ENCODE assay signal across 8 mouse cellular contexts in the genomic region with DNA sequence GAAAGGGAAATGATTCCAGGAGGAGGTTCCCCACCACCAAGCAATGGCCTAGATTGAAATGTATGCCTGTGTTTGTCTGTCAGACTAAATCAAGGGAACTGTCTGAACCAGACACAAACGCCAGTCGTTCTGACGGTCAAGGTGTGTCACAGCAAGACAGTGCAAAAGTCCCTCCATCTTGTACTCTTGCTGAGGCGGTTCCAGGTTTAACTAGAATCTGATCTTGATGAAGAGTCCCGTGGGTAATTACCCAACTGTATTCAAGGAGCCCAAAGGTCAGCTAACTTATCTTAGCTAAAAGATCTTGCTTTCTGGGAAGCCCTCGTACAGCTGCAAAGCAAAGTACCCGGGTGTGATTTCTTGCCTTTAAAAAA. TPM values are rescaled to one million over a fixed set of nuclear protein-coding genes. Genes with fewer than 3 reads are reported as not detected.
DNase-seq lines count a peak whose midpoint lies in the region; ATAC-seq and TF ChIP-seq lines count a peak whose summit lies in the region.

No protein-coding gene starts in this region.

- H3K4me3 ChIP-seq in cerebellum, adult 2 months (replicated peaks; ENCODE audit: insufficient read depth, low read depth, low read length), result peak overlapping the region; percentile 71
- H3K4me3 ChIP-seq in thymus, adult 2 months (ENCODE audit: control insufficient read depth, insufficient read depth, low read length), result peak overlapping the region; percentile 71
- peak overlapping the region; percentile 90 for H3K4me3 ChIP-seq in liver, embryonic 13.5 days (replicated peaks)

- peak overlapping the region; percentile 90 for H3K9ac ChIP-seq in liver, embryonic 13.5 days

- H3K4me1 ChIP-seq in cerebellum, adult 2 months (ENCODE audit: control insufficient read depth, insufficient read depth, low read length), result no peaks in the 10 kb centered on the region
- peaks cover 8% of the 10 kb centered on the region for H3K4me1 ChIP-seq in thymus, adult 2 months (replicated peaks; ENCODE audit: control insufficient read depth, insufficient read depth, low read length)
- H3K4me1 ChIP-seq in liver, embryonic 13.5 days (replicated peaks), result peaks cover 24% of the 10 kb centered on the region

- H3K4me2 ChIP-seq in liver, embryonic 13.5 days, result peak overlapping the region; percentile 91

- WGBS in cerebellum, adult 2 months, result 85% methylated on average over 7 of the region's 7 CpGs
- WGBS in thymus, adult 2 months, result 91% methylated on average over 7 of the region's 7 CpGs
- 66% methylated on average over 7 of the region's 7 CpGs for WGBS in liver, embryonic 13.5 days (ENCODE audit: insufficient replicate concordance)

- ATAC-seq in liver, embryonic 13.5 days (ENCODE audit: low read depth), result no peak

- DNase-seq in cerebellum, adult 2 months, result no peak
- DNase-seq in cerebellum, adult 9-11 months, result no peak
- no peak for DNase-seq in thymus, adult 2 months
- DNase-seq in thymus, postnatal 10 days (ENCODE audit: low spot score in 2 of 2), result no peak
- no peak for DNase-seq in liver, embryonic 13.5 days
- no peak for DNase-seq in cerebellum, postnatal 4 days (ENCODE audit: low spot score in 2 of 2)
- no peak for DNase-seq in spleen, adult 12 weeks (ENCODE audit: low spot score)
- DNase-seq in ovary, postnatal 10 days (ENCODE audit: low spot score), result no peak

- peaks cover 19% of the 10 kb centered on the region for H3K9me3 ChIP-seq in liver, embryonic 13.5 days (replicated peaks)

- no peak overlapping the region for H3K27ac ChIP-seq in cerebellum, adult 2 months (ENCODE audit: insufficient read depth, low read length)
- H3K27ac ChIP-seq in thymus, adult 2 months (ENCODE audit: control insufficient read depth, insufficient read depth, low read length), result no peak overlapping the region
- peak overlapping the region; percentile 63; the same call in 1 of the 2 replicates for H3K27ac ChIP-seq in liver, embryonic 13.5 days

- no peaks in the 10 kb centered on the region for H3K27me3 ChIP-seq in cerebellum, adult 2 months (ENCODE audit: control insufficient read depth, insufficient read depth, low read length)
- H3K27me3 ChIP-seq in thymus, adult 2 months (ENCODE audit: control insufficient read depth, insufficient read depth, low read length), result no peaks in the 10 kb centered on the region
- H3K27me3 ChIP-seq in liver, embryonic 13.5 days, result no peaks in the 10 kb centered on the region

- no peak for TF ChIP-seq CTCF in cerebellum, adult 2 months (IDR thresholded peaks at IDR 0.05; ENCODE audit: borderline replicate concordance, insufficient read depth, low read depth, low read length)
- no peak for TF ChIP-seq CTCF in thymus, adult 2 months (IDR thresholded peaks at IDR 0.05; ENCODE audit: borderline replicate concordance, control insufficient read depth, extremely low read depth, insufficient read depth, low read length, poor library complexity)

- peaks cover 26% of the 10 kb centered on the region for H3K36me3 ChIP-seq in thymus, adult 2 months (ENCODE audit: control insufficient read depth, insufficient read depth, low read length)
- H3K36me3 ChIP-seq in liver, embryonic 13.5 days, result peaks cover 32% of the 10 kb centered on the region

- TF ChIP-seq POLR2A in cerebellum, adult 2 months (IDR thresholded peaks at IDR 0.05; ENCODE audit: borderline replicate concordance, insufficient read depth, low read length), result no peak
- TF ChIP-seq POLR2A in thymus, adult 2 months (IDR thresholded peaks at IDR 0.05; ENCODE audit: control insufficient read depth, extremely low read depth, insufficient read depth, low read length, poor library complexity), result no peak

RNA-seq across cellular contexts. Expression of gene 2210016F16Rik, which starts 0.5 kb away (rescaled TPM):
- 8.5 and 9.8 TPM in 2 replicates for polyA plus RNA-seq in cerebellum, adult 2 months (2012; rRNA removed)
- 27.9 and 31.7 TPM in 2 replicates for polyA plus RNA-seq in thymus, adult 2 months (2012; rRNA removed)
- polyA plus RNA-seq in liver, embryonic 13.5 days (2015; fragmentation: Nextera tagmentation; extraction: Ambion mirVana), result 24.2 and 24.6 TPM in 2 replicates

RNA-seq across cellular contexts. Expression of gene Rmi1, which starts 16.5 kb away (rescaled TPM):
- polyA plus RNA-seq in cerebellum, adult 2 months (2012; rRNA removed), result 15.6 and 16.8 TPM in 2 replicates
- polyA plus RNA-seq in thymus, adult 2 months (2012; rRNA removed), result 16.9 and 17.3 TPM in 2 replicates
- polyA plus RNA-seq in liver, embryonic 13.5 days (2015; fragmentation: Nextera tagmentation; extraction: Ambion mirVana), result 14.9 and 20.6 TPM in 2 replicates

RNA-seq across cellular contexts. Expression of gene Hnrnpk, which starts 17.6 kb away (rescaled TPM):
- 385 and 442 TPM in 2 replicates for polyA plus RNA-seq in cerebellum, adult 2 months (2012; rRNA removed)
- 379 and 419 TPM in 2 replicates for polyA plus RNA-seq in thymus, adult 2 months (2012; rRNA removed)
- polyA plus RNA-seq in liver, embryonic 13.5 days (2015; fragmentation: Nextera tagmentation; extraction: Ambion mirVana), result 751 and 991 TPM in 2 replicates

RNA-seq across cellular contexts. Expression of gene Kif27, which starts 26.6 kb away (rescaled TPM):
- 0.47 and 0.59 TPM in 2 replicates for polyA plus RNA-seq in cerebellum, adult 2 months (2012; rRNA removed)
- polyA plus RNA-seq in thymus, adult 2 months (2012; rRNA removed), result 0.07 TPM in 1 of 2 replicates, not detected in the other
- polyA plus RNA-seq in liver, embryonic 13.5 days (2015; fragmentation: Nextera tagmentation; extraction: Ambion mirVana), result 0.05 and 0.12 TPM in 2 replicates
